Mouse (Mus musculus): ENCODE measurements around the gene Aven.

Aven gene

DNA sequence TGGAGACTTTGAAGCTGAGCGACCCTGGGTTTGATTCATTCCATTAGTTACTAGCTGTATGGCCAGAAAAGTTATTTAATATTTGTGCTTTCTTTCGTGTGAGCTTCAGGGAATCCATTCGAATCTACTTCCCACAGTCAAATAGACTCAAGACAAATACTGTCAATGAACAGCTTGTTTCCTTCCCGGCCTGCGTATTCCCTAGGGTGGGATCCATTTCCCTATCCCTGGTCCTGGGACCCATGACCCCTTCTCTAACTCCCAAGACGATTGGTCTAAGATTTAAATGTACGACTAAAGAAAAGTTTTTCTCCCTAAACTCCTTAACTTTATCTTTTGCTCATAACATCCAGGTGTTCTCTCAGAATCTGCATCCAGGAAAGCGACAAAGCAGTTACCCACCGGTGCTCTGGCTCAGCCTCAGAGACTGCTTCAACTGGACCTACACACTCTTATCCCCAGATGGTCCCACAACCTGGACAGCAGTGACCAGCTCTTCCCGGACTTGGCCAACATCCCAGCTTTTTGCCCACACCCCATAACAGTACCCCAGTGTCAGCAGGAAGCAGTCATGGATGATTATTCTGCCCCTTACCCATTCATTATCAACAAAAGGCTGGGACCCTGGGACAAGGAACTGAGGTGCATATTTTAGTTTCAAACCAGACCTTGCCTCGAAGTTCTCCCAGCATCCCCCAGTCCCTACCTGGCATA is 2.1 kb upstream of the Aven start:
- DNase-seq (ENCODE audit: low read depth, low spot score) = no peak

DNA sequence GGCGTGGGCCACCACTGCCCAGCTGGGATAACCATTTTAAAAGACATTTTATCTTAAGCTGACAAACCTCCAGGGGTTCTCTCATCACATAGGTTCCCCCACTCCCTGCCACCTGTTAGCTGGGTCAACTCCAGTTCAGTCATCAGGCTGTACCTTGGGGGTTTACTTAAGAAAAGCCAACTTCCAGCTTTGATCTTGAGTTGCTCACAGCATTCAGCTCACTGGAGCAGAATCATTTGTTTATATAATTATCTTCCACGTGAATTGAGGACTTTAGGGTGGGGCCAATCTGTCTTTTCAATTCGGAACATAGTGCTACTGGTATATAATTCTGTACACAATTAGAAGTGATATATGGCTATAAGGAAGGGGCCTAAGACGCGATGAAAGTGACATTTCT is 1.1 kb upstream of the Aven start:
- DNase-seq (ENCODE audit: low read depth, low spot score) = no peak

DNA sequence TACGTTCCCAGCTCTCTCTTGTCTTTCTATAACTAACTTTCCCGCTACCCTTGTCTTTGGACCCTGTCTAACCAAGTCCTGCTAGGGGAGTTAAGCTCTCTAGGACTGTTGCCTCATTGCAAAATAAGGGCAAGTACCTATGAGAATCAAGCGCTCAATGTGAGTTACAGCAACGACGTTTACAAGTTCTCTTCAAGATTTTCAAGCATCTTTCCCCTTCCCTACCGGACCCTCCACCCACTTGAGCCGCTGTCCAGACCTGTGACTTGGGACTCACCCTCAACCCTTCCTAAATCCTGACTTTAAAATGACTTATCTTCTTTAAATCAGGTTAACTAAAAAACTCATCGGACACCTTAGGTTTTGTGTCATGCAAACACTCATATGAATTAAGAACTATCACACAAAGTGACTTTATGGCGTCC is 321 bp upstream of the Aven start:
- no peak for DNase-seq (ENCODE audit: low read depth, low spot score)

DNA sequence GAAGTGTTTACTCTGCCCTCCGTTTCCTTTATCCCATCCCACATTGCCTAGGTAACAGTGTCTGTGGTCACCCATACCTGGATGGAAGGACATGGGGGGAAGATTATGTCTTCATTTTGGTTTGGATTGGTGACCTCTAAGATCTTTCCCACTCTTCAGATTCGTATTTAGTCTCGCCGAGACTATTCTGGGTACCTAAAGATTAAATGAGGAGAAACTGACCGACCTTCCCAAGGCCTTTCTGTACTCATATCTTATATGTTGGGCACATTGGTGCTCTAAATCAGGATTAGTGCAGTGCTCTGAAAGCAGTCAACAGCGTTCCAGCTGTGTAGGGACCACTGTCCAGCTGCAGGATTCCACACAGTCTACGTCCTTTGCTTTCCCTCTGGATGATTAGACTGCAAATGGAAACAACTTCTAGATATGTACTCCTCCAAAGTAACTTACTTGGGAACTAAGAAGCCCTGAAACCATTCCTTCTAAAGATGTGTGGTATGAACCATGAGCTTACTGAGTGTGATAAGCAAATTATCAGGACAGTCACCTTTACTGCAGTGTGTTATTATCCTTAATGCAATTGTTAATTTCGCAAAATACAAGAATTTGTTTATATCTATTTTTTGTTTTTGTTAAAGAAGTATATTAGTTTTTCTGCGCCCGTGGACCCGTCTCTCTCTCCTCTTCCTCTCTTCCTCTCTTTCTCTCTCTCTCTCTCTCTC is 936 bp downstream of the Aven start:
- no peak for DNase-seq (ENCODE audit: low read depth, low spot score)

DNA sequence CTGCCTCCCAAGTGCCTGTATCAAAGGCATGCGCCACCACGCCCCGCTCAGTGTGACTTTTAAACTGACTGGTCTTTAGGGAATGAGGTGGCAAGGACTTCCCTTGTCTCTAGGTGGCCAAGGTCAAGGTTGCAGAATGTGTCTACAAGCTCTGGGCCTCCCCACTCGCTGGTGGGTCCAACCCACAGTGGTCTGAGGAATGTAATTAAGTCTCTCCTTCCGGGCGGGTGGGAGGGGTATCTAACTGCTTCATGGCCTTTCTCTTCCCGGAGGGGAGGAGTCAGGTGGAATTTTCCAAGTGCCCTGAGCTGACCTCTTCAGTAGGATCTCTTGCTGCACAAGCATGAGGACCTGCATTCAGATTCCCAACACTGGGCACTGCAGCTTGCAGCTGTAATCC is 5.1 kb downstream of the Aven start:
- DNase-seq (ENCODE audit: low read depth, low spot score) = no peak

DNA sequence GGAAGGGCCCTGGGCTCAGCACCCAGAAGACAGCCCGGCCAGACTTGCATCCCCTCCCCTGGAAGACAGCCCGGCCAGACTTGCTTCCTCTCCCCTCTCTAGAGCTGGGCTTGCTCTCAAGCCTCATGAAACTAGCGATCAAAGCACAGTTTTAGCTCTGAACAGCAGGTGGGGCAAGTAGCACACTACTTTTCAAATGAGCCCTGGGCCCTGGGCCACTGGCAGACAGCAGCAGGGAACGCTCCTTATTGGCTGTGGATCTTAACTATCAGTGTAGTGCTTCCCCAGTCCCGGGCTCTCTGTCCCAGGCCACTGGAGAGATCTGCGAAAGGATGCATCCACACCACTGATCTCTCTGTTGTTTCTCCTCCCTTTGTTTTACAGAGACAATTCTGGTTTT is 8.4 kb downstream of the Aven start:
- DNase-seq (ENCODE audit: low read depth, low spot score) = peak; percentile 89

DNA sequence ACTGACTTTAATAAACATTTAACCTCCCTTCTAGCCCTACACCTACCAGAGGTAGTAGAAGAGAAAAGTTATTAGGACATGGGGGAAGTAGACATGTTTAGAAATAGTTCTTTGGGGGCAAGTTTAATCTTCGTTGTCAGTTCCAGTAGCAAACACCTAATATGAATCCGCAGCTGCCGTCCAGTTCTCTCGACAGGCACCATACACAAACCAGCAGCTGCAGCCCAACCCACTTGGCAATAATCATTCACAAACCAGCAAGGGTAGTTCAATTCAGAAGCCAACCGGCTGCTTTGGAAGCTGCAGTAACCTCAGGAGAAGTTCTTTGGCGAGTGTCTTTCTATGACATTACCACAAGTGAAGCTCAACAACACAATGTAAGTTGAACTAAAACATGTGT is 11.2 kb downstream of the Aven start:
- no peak for DNase-seq (ENCODE audit: low read depth, low spot score)

DNA sequence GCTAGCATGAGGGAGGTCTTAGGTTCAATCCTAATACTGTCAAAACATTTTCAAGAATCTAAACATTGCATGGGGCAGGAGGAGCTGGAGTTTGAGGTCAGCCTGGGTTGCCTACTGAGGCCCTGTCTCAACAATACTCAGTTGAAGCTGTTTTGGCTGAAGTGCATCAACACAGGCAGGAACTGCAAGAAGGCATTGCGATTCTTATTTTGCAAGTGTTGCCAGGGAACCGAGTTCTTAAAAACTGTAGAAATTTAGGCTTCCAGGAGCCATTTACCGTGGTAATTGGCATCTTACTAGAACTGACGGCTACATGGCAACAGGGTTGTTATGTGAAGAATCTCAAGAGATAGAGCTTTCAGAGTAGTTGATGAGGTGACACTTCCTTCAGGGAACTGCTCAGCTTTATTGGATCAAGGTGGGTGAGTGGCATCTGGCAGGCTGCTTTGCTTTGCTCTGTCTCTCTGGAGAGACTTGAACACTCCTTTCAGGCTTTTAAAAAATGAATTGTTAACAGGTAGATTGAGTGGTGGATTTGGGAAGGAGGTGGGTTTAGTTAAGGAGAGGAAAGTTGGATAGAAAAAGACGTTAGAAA is 14.2 kb downstream of the Aven start:
- DNase-seq (ENCODE audit: low read depth, low spot score) = no peak

DNA sequence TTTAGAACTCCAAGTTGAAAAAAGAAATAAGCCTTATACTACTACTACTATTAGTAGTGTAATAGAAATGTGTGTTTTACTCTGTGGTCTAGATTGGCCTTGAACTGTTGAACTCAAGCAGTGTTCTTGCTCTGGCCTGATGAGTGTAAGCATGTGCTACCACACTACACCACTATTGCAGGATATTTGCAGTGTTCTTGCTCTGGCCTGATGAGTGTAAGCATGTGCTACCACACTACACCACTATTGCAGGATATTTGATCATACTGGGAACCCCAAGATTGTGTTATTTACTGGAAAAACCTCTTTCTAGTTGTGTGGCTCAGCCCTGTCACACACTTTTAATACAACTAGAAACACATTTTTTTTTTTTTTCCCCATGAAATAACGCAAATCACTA is 14.7 kb downstream of the Aven start:
- no peak for DNase-seq (ENCODE audit: low read depth, low spot score)

DNA sequence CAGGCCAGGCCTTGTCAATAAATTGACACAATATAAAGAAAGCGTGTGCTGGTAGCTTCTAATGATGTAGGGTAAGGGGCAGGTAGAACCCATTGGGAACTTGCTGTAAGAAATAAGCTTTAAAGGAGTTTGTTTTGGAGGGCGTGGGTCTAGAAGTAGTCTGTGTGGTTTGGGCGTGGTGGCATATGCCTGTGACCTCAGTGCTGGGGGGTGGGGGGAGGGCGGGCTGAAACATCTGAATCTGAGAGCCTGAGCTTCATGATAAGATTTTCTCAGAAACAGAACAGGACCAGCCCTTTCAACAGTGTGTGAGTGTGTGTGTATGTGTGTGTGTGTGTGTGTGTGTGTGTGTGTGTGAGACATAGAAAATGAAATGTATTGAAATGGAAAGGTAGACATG is 17.4 kb downstream of the Aven start:
- DNase-seq (ENCODE audit: low read depth, low spot score) = no peak

DNA sequence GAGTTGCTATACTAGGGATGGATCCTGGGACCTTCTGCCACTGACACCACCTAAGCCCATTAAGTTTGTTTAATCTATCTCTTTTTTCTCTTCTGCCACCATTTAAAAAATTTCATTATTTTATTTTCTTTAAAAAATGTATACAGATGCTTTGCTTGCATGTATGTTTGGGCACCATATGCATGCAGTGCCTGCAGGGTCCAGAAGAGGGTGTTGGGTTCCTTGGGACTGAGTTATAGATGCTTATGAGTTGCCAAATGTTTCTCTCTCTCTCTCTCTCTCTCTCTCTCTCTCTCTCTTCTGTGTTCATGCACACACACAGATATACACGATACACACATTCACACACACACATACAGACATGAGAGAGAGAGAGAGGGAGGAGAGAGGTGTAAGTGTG is 20.3 kb downstream of the Aven start:
- no peak for DNase-seq (ENCODE audit: low read depth, low spot score)

DNA sequence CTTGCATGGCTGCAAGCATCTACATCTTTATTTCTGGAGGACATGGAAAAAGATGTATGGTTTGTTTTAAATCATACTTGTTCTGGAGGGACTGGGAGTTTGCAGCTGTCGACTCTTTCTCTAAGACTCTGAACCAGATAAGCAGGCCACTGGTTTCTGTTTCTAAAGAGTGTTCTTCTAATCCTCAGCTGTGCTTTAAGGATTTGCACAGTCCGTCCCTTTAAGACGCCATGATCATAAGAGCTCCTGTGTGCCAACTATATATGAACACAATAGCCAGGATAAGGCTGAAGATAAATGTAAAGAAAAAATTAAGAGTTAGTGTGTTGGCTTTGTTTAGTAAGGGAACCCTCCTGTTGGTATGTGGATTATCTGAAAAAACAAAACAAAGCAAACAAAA is 24.0 kb downstream of the Aven start:
- DNase-seq (ENCODE audit: low read depth, low spot score) = no peak

DNA sequence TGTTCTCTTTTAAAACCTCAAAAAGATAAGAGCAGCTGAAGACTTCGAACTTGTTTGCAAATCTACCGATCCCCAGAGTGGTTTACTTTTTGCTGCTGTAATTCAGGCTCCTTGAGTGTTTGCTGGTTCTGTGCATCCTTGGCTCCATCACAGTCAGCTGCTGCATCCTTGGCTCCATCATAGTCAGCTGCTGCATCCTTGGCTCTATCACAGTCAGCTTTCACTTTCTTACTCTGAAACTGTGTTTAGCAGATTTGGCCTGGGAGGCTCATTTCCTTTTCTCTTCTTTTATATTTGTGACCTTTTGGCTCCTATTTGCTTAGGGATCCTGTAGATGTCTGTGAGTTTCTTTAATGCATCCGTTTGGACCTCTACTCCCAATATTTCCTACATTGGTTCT is 24.5 kb downstream of the Aven start:
- no peak for DNase-seq (ENCODE audit: low read depth, low spot score)

DNA sequence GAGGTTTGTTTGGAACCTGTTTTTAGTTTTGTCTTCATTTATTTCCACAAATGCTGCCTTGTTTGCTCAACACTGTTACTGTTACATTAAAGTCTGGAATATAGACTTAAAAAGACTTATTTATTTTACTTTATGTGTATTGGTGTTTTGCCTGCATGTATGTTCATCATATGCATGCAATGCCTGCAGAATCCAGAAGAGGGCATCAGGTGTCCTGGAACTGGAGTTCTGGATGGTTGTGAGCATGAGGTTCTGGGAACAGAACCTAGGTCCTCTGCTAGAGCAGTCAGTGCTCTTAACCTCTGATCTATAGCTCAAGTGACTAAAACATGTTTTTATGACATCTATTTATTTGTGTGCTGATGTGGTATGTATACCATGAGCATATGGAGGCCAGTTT is 25.8 kb downstream of the Aven start:
- no peak for DNase-seq (ENCODE audit: low read depth, low spot score)

DNA sequence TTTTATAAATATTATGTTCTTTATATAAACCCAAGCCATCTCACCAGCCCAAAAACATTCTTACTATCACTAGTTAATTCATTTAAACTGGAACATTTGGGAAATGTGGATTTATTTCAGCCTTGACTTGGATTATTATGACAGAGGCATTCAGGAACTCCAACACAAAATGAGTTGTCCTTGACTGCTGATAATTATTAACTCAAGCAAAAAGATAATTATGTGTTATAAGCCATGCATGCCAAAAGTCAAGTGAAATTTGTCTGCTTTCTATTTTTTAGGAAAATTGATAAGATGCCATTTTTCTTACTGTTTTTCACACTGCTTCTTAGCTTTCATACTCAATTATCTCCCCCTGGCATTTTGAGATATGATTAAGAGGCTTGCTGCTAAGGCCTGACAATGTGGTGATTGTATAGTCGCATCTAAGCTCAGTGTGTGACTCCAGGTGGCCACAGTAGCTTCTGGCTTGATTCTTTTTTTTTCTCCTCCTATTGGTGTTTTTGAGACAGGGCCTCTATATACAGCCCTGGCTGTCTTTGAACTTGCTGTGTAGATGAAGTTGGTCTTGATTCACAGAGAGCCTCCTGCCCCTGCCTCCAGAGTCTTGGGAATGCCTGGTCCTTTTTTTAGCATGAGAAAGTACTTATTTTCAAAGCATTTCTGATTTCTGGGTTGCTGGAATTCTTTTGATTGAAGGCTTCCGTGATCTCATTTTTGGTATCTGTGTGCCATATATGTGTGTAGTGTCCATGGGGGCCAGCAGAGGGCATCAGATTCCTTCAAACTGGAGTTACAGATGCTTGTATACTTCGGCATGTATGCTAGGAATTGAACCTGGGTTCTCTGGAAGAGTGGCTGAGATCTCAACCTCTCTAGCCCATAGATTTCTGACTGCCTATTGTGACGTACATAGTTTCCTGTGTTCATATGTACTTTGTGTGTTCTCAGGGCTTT is 28.0 kb downstream of the Aven start:
- DNase-seq (ENCODE audit: low read depth, low spot score) = no peak

DNA sequence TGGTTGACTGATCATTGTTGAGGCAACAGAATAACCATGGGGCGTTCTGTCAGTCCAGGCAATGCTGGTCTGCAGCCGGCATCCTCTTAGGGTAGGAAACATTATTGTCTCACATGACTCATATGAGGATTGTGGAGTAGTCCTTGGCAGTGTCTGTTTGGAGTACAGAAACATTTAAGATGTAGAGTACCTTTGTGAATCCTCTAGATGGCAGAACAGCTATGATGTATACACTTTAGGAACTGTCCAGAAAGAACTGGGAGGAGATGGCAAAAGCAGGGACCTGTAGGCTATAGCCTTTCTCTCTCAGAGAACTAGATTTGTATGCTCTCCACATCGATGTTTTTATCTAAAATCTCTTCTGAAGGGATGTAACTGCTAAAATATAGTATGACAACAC is 34.2 kb downstream of the Aven start:
- peak; percentile 51 for DNase-seq (ENCODE audit: low read depth, low spot score)

DNA sequence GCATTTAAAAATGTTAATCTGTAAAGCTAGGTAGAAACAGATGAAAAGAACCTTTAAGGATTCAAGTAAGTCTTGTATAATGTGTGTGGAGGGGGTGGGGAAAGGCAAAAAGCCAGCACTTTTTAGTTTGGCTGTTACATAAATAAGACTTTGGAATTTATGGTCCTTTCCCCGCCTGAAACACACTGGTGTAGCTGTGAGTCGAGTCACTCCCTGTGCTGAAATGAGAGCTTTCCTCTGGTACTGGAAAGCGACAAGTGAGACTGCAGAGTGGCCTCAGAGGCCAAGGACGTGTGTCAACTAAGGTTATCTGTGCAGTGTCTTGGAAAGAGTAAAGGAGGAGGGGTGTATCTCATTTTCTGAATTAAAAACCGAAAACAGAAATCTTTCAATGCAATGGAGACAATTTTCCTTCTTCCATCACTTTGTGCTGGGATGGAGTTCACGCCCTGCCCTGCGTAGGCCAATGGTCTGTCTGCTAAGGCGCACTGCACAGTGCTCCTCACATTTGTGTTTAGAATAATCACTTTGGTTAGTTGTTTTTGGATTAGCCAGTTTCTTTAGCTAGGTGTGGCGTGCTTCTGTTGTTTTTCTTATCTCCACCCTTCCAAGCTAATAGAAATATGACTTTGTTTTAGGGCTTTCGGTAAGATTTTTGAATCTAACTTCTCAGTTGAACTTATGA is 40.2 kb downstream of the Aven start:
- no peak for DNase-seq (ENCODE audit: low read depth, low spot score)

DNA sequence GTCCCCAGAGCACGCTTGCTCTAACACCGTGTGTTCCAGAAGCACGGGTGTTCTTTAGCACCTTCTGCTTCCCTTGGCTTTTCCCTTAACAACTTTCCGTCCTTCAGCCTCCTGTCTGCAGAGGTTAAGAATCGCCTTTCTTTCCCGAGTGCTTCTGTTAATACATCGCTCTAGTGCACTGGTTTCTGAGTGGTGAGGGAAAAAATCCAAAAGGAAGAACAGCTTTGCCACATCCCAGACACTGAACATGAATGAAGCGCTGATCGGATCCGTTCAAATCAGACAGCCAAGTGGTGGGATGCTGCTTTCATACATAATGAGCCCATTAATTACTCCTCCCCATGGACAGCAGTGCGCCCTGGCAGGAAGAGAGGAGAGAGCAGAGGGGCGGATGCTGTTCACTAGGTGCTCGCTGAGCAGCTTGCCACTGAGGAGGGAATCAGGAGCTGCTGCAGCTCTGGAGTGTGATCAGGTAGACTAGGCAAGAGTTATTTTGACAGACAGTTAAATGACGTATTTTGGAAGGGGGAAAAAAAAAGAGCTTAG is 42.0 kb downstream of the Aven start:
- peak; percentile 32 for DNase-seq (ENCODE audit: low read depth, low spot score)

DNA sequence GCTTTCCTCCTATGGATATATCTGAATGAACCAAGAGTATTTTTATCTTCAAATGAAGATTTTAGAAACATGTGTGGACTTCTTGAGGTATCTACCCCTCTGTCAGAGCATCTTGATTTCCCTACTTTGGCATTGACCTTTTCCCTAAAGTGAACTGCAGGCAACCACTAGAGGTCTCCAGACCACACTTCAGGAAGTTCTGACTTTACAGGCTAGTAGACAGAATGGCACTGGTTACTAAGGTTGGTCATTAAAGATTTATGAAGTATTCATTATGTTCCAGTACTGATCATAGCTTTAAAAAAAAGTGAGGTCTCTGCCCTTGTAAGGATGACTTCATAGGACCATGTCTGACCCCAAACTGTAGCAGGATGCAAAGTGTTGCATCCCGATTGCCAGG is 46.0 kb downstream of the Aven start:
- peak; percentile 58 for DNase-seq (ENCODE audit: low read depth, low spot score)

DNA sequence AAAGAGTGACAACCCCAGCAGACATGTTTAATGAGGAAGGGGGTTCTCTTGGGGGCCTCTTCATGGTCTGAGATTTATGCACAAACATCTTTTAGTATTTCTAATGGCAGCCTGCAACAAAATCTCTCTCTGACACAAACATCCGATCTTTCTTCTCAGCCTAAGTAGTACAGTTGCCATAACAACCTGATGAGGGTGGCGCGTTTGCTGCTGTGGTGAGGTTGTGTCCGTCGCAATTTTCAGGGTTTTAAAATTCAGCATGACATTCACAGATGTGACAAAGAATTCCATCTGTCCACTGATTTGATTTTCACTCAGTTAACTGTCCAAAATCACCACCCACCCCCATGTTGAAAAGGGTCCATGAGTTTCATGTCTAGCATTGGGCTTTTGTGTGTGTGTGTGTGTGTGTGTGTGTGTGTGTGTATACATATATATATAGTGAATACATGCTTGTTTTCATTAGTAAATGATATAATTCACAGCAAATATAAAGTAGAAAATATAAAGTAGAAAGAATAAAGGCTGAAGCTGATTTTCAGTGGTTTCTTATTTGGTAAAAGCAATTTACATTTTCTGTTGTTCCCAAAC is 49.0 kb downstream of the Aven start:
- DNase-seq (ENCODE audit: low read depth, low spot score) = peak; percentile 74

DNA sequence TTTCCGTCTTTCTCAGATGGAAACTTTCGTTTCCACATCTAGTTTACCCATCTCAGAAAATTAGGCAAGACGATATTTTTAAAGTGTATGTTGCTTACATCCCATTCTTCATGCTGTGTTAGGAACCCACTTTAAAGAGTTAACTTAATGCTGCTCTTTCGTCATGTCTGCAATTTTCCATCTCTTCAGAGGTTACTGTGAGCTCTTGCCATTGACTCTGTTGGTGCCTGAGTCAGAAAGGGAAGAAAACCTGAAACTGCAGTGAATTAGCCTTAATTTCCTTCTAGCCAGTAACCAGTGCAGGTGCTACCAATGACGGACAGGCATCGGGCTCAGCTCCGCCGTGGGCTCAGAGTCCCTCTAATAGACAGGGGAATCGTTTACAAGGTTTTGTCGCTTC is 63.8 kb downstream of the Aven start:
- no peak for DNase-seq (ENCODE audit: low read depth, low spot score)
